Mouse (Mus musculus) limb, embryonic 10.5 days (tissue): ENCODE measurements around the gene Snrpd2. TPM values are rescaled to one million over a fixed set of nuclear protein-coding genes. Genes with fewer than 3 reads are reported as not detected.

Experiments used
- DNase-seq: peaks from one replicate; pipeline ENCODE4 v3.0.0-alpha.2; 2017; ENCODE audit warnings: low spot score
- H3K27ac ChIP-seq: fragments of 300-500 bp; sonication (generic); 2 replicates; pipeline ENCODE4 v1.5.1; 2016; ENCODE audit warnings: mild to moderate bottlenecking
- H3K27me3 ChIP-seq: fragments of 300-500 bp; sonication (generic); 2 replicates; pipeline ENCODE4 v1.6.1; 2016; ENCODE audit warnings: low read depth, mild to moderate bottlenecking; ENCODE audit not compliant: poor library complexity, severe bottlenecking
- H3K36me3 ChIP-seq: fragments of 300-500 bp; sonication (generic); 2 replicates; pipeline ENCODE4 v1.6.1; 2016; ENCODE audit warnings: mild to moderate bottlenecking, moderate library complexity
- H3K4me1 ChIP-seq: fragments of 300-500 bp; sonication (generic); 2 replicates; pipeline ENCODE4 v1.6.1; 2016
- H3K4me3 ChIP-seq: fragments of 300-500 bp; sonication (generic); 2 replicates; pipeline ENCODE4 v1.5.1; 2016; ENCODE audit warnings: mild to moderate bottlenecking, moderate library complexity
- H3K9me3 ChIP-seq: fragments of 300-500 bp; sonication (generic); replicated peaks from 2 replicates; pipeline ENCODE4 v1.6.1; 2016; ENCODE audit warnings: mild to moderate bottlenecking
- WGBS: fragments of 180-500 bp; shearing (Covaris S2); methylation state at CpG from one replicate; pipeline ENCODE4 v1.1.7; 2016; 5-methylcytosine and 5-hydroxymethylcytosine counted together
- polyA plus RNA-seq: library from polyadenylated mRNA; unstranded; fragments of >200 nt; fragmentation: Nextera tagmentation; extraction: Ambion mirVana; gene quantifications from 2 replicates; pipeline ENCODE4 v1.2.1, GENCODE M21; 2016

Gene Snrpd2
- 176 and 199 TPM in 2 replicates for polyA plus RNA-seq

DNA sequence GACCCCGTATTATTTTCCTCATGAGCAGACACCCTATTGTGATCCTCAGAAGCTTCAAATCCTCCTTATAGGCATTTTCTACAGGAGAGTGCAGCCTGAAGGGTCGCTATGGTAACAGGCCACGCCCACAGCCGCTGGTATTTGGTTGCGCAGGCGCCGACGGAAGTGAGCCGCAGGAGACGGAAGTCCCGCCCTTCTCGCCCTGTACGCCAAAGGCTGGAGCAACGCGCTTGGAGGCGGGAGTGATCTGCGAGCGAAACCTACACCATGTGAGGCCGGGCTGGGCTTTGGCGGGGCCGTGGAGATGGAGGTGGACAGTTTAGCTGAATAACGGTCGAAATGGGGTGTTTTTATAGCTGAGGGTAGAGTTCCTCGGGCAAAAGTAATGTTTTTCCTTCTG is at the start of gene Snrpd2:
TSS of gene Snrpd2 (plus strand) at position 97 of the 400 bp plus-strand sequence.
- Histone ChIP-seq H3K4me1 (peaks cover 26% of the 10 kb centered on the region), H3K27ac (peak within 1 kb of the TSS; percentile 85), H3K9me3 (no peaks in the 10 kb centered on the region), H3K27me3 (no peaks in the 10 kb centered on the region), H3K4me3 (peak within 1 kb of the TSS; percentile 69), H3K36me3 (peaks cover 50% of the 10 kb centered on the region)
- DNase-seq: peak; percentile 99
- 0% methylated on average over 24 of the region's 24 CpGs for WGBS

DNA sequence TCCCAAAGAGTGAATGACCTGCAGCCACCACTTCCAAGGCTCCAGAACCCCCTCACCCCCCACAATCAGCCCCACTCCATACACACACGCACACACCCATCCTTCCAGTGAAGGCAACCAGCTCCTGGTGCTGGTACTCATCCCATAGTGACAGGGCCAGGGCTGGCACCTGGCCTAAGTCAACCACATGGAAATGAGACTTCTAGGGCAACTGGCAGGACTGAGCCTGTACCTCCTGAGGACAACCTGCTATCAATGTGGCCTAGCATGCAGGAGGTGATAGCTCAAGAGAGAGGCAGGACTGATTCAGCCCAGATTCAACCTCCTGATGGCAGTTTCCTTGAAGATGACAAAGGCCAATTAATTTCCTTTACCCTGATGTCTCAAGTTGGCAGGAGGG is 49.2 kb upstream of the Snrpd2 start:
- Histone ChIP-seq H3K9me3 (no peaks in the 10 kb centered on the region), H3K4me3 (no peak overlapping the region), H3K4me1 (peaks cover 25% of the 10 kb centered on the region), H3K27me3 (no peaks in the 10 kb centered on the region), H3K27ac (no peak overlapping the region), H3K36me3 (peaks cover 15% of the 10 kb centered on the region; the same call in 1 of the 2 replicates)
- DNase-seq: no peak
- 89% methylated on average over 1 of the region's 1 CpGs for WGBS

DNA sequence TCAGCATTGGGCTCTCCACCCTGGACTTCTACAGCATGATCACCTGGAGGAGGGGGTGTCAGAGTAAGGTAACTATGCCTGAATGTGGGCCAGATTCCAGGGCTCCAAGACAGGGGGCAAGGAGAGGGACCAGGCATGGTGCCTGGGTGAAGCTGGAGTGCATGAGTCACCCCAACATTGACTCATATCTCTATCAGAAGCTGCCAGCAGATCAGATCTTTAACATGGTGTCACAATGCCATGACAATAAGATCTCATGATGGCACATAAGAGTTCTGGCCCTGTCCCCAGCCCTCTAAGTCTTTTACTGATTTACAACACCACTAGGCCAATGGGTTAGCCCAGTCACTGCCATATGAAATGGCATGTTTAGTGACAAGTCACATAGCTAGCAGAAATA is 45.8 kb upstream of the Snrpd2 start:
- DNase-seq: no peak
- no peaks in the 10 kb centered on the region for H3K9me3 ChIP-seq
- no peaks in the 10 kb centered on the region for H3K4me1 ChIP-seq
- H3K27ac ChIP-seq: no peak overlapping the region
- H3K4me3 ChIP-seq: no peak overlapping the region
- no peaks in the 10 kb centered on the region for H3K27me3 ChIP-seq
- no peaks in the 10 kb centered on the region for H3K36me3 ChIP-seq

DNA sequence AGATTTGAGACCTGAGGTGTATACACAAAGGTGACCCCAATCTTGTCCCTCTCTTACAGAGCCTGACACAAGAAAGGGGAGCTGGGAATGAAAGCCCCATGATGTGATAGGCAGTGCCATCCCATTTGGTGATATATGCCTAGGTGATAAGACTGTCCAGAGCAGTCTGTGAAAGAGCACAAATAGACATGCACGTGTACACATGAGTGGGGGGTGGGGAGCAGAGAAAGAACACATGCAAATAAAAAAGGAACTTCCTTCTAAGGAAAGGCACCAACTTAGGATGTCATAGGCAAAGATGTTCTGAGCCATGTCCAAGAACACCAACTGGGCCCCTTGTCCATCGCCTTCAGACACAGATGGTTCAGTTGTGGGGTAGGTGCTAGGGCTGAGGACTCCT is 45.0 kb upstream of the Snrpd2 start:
- H3K4me3 ChIP-seq: no peak overlapping the region
- H3K4me1 ChIP-seq: no peaks in the 10 kb centered on the region
- WGBS: 90% methylated on average over 2 of the region's 2 CpGs
- H3K9me3 ChIP-seq: no peaks in the 10 kb centered on the region
- H3K27ac ChIP-seq: no peak overlapping the region
- no peaks in the 10 kb centered on the region for H3K27me3 ChIP-seq
- DNase-seq: no peak
- no peaks in the 10 kb centered on the region for H3K36me3 ChIP-seq

DNA sequence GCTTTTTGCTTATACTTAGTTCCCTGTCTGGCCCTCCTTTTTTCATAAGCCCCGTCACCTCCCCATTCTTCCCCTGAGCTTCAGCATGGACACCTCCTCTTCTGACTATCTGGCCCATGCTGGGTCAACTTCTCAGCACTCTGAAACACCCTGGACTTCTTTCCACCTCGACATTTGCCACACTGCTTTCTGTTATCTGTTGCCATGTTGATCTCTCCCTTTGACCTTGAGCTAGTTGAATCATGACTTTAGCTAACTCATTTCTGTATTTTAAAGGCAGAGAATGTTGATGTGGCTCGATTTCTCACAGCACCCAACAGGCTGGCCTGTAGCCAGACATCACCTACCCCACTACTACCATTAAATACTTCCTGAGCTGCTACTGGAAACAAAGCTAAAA is 42.1 kb upstream of the Snrpd2 start:
- Histone ChIP-seq H3K36me3 (no peaks in the 10 kb centered on the region), H3K4me1 (no peaks in the 10 kb centered on the region), H3K9me3 (no peaks in the 10 kb centered on the region), H3K27me3 (no peaks in the 10 kb centered on the region), H3K4me3 (no peak overlapping the region), H3K27ac (no peak overlapping the region)
- WGBS: 66% methylated on average over 3 of the region's 3 CpGs
- no peak for DNase-seq

DNA sequence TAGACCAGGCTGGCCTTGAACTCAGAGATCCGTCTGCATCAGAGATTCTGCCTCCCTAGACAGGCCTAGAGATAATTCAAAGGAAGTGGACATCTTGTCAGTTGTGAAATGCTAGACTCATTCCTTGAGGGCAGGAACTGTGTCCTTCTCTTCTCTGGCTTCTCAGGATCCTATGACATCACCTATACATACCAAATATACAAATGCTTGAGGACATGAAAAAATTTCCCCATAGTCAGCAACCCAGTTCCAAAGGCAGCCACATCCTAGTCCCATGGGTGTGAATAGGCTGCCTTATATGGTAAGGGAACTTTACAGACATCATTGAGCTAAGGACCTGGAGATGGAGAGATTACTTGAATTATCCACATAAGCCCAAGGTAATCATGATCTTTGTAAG is 40.0 kb upstream of the Snrpd2 start:
- no peaks in the 10 kb centered on the region for H3K4me1 ChIP-seq
- H3K27ac ChIP-seq: no peak overlapping the region
- no peaks in the 10 kb centered on the region for H3K9me3 ChIP-seq
- WGBS: 85% methylated on average over 1 of the region's 1 CpGs
- DNase-seq: no peak
- H3K4me3 ChIP-seq: no peak overlapping the region
- H3K27me3 ChIP-seq: no peaks in the 10 kb centered on the region
- no peaks in the 10 kb centered on the region for H3K36me3 ChIP-seq

DNA sequence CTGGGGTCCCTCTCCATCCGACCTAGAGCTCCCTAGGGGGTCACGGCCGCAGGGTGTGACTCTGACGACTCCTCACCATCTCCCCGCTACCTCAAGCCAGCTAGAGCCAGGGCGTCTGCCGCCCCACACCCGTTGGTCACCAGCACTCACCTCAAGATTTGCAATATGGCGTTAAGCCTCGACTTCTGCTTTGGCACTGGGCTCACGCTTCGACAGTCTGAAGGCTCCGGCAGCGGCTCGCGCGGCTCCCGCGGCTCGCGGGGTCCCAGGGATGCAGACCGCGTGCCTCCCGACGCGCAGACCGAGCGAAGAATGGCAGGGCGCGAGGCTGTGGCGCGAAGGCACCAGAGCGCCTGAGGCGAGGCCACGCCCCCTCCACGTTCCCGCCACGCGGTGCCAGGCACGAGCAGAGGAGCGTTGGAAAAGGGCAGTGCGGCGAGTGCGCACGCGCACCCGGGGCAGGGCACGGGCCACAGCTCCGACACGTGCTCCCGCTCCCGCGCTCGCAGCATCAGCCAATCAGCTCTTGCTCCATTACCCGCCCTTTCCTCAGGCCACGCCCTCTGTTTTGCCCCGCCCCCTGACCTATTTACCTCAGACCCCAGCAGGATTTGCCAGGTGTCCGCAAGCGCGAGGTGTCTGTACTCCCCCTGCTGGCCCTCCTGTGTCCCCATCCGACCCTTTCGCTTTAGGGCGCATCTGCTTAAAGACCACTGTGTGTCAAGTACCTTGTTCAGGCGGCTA is 31.3 kb upstream of the Snrpd2 start, which contains the start of gene Gm4969:
TSS of gene Gm4969 (minus strand) at position 341 of the 744 bp plus-strand sequence.
- Histone ChIP-seq H3K4me1 (peaks cover 16% of the 10 kb centered on the region), H3K4me3 (peak within 1 kb of the TSS; percentile 42), H3K27ac (peak within 1 kb of the TSS; percentile 75), H3K36me3 (peaks cover 13% of the 10 kb centered on the region), H3K9me3 (peaks cover 9% of the 10 kb centered on the region; the same call in 1 of the 2 replicates), H3K27me3 (peaks cover 6% of the 10 kb centered on the region; the same call in 1 of the 2 replicates)
- DNase-seq: peak; percentile 82
- WGBS: 19% methylated on average over 64 of the region's 64 CpGs

DNA sequence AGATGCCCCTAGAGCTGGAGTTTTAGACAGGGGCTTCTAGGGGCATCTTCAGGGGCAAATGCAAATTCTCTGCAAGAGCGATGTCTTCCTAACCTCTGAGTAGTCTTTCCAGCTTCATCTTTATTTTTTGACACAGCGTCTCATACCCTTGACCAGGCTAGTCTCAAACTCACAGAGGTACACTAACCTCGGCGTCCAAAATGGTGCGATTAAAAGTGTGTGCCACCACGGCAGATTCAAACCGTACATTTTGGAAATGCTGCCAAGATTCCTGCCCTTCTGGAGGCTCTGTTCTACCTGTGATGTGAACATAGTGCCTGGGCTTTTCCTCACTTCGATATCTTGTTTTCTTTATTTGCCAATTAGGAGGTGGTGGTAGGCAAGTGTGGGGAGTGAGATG is 30.4 kb upstream of the Snrpd2 start:
- Histone ChIP-seq H3K4me3 (no peak overlapping the region), H3K27ac (no peak overlapping the region), H3K27me3 (peaks cover 6% of the 10 kb centered on the region; the same call in 1 of the 2 replicates), H3K9me3 (peaks cover 9% of the 10 kb centered on the region; the same call in 1 of the 2 replicates), H3K36me3 (peaks cover 13% of the 10 kb centered on the region), H3K4me1 (peaks cover 16% of the 10 kb centered on the region)
- DNase-seq: no peak
- 90% methylated on average over 8 of the region's 8 CpGs for WGBS

DNA sequence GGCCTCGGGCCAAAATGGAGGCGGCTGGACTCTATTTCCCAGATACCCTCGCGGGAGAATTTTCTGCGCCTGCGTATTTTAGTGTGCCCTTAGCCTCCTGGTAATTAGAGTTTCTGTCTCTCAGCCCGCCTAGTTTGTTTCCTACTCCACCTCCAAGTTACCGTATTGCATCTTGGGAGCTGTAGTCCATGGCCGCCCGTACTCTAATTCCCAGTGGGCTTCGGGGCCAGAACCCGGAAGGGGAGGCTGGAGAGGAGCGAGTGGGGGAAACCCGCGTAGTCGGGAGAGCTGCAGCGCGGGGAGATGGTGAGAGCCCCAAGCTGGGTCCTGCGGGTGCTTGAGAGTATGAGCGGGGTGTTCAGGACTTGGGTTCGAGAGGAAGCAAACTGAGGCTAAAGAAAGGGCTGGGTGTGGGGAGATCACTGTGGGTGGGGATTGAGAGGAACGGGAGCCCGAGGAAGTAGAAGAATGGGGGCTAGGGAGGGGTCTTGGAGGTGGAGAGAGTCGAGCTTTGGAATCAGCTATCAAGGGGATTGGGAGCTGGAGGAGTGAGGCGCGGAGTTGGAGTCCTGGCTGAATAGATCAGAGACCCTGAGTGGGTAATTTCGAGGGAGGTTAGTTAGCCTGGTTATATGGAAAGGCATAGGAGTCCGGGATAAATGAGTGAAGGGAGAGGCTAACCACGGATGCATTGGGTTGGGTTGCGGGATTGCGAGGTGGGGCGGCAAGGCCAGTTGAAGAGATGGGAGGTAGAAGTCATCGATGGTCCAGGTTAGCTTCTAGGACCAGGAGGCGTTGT is 29.7 kb upstream of the Snrpd2 start, which contains the start of gene Fbxo46:
TSS of gene Fbxo46 (plus strand) at position 229 of the 799 bp plus-strand sequence.
- DNase-seq: peak; percentile 87
- peak within 1 kb of the TSS; percentile 86 for H3K27ac ChIP-seq

DNA sequence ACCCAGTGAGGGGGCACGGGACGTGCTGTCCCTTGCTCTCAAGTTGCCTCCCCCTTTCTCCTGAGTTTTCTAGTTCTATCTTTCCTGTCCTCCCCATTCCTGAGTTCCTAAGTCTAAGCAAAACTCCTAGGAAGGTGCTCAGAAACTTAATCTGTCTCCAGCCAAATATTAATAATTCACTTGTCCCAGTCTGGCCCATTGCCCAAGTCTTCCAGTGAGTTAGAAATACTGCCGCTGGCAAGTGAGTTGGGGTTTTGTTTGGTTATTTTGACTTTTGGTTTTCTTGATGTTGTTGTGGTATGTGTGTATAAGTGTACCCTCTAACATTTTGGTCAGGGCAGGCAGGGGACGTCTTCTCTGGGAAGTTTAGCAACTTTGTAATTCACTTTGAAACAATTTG is 27.8 kb upstream of the Snrpd2 start:
- Histone ChIP-seq H3K9me3 (peaks cover 9% of the 10 kb centered on the region; the same call in 1 of the 2 replicates), H3K4me3 (no peak overlapping the region), H3K27me3 (peaks cover 6% of the 10 kb centered on the region; the same call in 1 of the 2 replicates), H3K4me1 (peaks cover 16% of the 10 kb centered on the region), H3K27ac (no peak overlapping the region), H3K36me3 (peaks cover 25% of the 10 kb centered on the region)
- 93% methylated on average over 4 of the region's 4 CpGs for WGBS
- DNase-seq: no peak

More for the DNA sequence above, 29.7 kb upstream of the Snrpd2 start, which contains the start of gene Fbxo46:
- WGBS: 3% methylated on average over 34 of the region's 34 CpGs
- Histone ChIP-seq H3K36me3 (peaks cover 15% of the 10 kb centered on the region), H3K4me3 (peak within 1 kb of the TSS; percentile 79), H3K27me3 (peaks cover 6% of the 10 kb centered on the region; the same call in 1 of the 2 replicates), H3K9me3 (peaks cover 9% of the 10 kb centered on the region; the same call in 1 of the 2 replicates), H3K4me1 (peaks cover 16% of the 10 kb centered on the region)

DNA sequence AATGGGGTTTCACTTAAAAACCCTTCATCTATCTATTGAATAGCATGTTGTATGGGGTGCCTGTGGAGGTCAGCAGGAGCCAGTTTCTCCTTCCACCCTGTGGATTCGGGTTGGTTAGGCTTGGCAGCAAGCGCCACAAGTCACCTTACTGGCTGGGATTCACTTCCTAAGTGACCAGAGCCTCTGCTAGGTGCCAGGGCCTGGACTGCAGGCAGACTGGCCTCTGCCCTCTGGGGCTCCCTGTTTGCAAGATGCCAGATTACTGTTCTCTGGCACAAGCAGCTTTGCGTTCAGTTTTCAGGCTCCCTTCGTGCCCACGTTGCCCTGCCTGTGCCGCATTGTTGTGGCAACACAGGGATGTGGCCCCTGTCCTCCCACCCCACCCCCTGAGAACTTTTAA is 24.8 kb upstream of the Snrpd2 start:
- DNase-seq: no peak
- no peaks in the 10 kb centered on the region for H3K27me3 ChIP-seq
- no peaks in the 10 kb centered on the region for H3K9me3 ChIP-seq
- H3K4me1 ChIP-seq: peaks cover 10% of the 10 kb centered on the region
- WGBS: 87% methylated on average over 6 of the region's 6 CpGs
- no peak overlapping the region for H3K27ac ChIP-seq
- H3K36me3 ChIP-seq: peaks cover 48% of the 10 kb centered on the region
- no peak overlapping the region for H3K4me3 ChIP-seq

DNA sequence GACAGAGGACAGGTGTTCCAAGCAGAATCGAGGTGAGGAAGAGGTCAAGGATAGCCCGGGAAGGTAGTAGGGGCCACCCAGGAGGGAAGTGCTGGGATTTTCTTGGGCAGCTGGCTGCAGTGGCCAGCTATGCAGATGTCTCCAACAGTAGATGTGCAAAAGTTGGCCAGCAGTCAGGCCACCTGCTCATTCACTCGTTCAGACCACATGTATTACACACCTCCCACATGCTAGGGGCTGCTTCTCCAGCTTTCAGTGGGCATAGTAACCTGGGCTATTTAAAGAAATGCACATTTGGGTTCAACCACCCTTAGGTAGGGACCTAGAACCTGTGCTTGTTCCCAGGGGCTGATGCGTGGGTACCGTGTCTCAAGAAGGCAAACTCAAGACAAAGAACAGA is 21.8 kb upstream of the Snrpd2 start:
- Histone ChIP-seq H3K27me3 (no peaks in the 10 kb centered on the region), H3K9me3 (no peaks in the 10 kb centered on the region), H3K27ac (no peak overlapping the region), H3K4me3 (no peak overlapping the region), H3K36me3 (peaks cover 42% of the 10 kb centered on the region), H3K4me1 (peaks cover 14% of the 10 kb centered on the region)
- 92% methylated on average over 5 of the region's 5 CpGs for WGBS
- no peak for DNase-seq

DNA sequence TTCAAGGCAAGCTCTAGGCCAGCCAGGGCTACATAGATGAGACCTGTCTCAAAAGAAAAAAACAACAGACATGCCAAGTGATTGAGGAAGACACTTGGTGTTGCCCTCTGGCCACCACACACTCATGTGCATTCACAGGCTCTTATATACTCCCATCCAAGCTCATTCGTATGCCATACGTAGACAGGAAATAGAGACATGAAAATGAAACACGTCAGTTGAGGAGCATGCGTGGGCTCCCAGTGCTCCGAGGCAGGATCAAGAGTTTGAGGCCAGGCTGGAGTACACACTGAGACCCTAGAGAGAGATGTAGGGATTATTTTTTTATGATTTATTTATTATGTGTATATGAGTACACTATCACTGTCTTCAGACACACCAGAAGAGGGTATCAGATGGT is 20.1 kb upstream of the Snrpd2 start:
- DNase-seq: no peak
- peaks cover 41% of the 10 kb centered on the region for H3K36me3 ChIP-seq
- no peak overlapping the region for H3K4me3 ChIP-seq
- no peaks in the 10 kb centered on the region for H3K9me3 ChIP-seq
- no peaks in the 10 kb centered on the region for H3K27me3 ChIP-seq
- H3K4me1 ChIP-seq: peaks cover 14% of the 10 kb centered on the region
- WGBS: 95% methylated on average over 5 of the region's 5 CpGs
- H3K27ac ChIP-seq: no peak overlapping the region
